Mouse (Mus musculus): ENCODE measurements around the gene Asic4. TPM values are rescaled to one million over a fixed set of nuclear protein-coding genes. Genes with fewer than 3 reads are reported as not detected.

Asic4 gene
- total RNA-seq, 1 experiment from 2014 or later: not detected

DNA sequence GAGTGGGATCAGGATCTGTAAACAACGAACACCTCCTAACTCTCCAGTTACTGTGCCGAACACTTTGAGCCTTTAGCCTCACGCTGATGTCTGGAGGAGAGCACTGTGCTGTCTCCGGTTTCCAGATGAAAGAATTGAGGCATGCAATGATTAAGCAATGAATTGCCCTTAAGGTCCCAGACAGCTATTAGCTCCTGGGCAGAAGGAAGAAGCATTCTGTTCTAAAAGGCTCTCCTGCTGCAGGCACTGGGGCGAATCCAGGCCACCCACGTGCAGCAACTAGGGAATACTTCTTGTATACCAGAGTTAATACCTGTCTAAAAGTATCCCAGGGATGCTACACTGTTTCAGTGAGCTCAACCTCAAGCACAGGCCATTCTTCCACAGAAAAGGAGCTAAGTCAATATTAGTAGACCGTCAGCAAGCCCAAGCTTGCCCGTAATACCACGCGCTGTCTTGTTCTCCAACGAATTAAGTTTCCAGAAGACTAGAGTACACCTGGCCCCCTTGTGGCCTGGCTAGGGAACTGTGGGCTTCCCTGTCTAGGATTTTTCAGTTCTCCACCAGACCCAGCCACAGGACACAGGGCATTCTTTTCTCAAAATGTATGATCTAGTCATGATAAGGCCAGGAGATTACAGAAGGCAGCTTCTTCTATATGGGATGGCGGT lies 44.8 kb downstream of the Asic4 start:
- peak; percentile 84 for ATAC-seq (replicated peaks; ENCODE audit: low read depth, poor library complexity, severe bottlenecking)

DNA sequence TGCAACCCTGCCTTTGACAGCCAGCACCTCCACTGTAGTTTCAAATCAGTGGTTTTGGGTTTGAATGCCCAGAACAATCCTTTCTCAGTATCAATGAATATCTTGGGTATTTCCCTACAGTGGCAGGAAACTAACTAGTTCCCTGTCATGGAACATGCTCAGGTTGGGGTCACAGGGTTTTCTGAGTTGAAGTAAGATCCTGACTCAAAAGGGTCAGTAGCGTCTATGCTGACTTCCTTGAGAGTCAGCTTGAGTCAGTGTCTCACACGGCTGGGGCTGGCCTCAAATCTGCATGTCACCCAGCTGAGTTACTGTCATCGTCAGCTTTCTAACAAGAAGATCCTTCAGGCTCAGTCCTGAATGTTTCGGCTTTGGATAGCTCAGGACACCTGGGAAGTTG lies 48.7 kb downstream of the Asic4 start:
- ATAC-seq (replicated peaks; ENCODE audit: low read depth, poor library complexity, severe bottlenecking): no peak

DNA sequence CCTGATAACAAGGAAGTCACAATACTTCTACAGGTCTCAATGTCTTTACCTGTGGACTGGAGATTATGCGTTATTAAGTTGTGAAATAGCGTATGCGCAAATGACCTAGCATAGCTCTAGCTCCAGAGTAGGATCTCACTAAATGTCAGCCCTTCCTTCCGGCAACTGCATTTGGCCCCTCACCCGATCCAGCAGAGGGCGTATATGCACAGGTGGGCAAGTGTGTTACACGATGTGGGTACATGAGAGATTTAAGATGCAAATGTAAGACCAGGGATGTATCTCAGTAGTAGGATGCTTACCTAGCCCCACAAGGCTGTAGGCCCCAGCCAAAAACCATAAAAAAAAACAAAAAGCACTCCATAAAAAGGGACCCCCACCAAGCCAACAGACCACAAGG lies 49.2 kb downstream of the Asic4 start:
- ATAC-seq (replicated peaks; ENCODE audit: low read depth, poor library complexity, severe bottlenecking): no peak

DNA sequence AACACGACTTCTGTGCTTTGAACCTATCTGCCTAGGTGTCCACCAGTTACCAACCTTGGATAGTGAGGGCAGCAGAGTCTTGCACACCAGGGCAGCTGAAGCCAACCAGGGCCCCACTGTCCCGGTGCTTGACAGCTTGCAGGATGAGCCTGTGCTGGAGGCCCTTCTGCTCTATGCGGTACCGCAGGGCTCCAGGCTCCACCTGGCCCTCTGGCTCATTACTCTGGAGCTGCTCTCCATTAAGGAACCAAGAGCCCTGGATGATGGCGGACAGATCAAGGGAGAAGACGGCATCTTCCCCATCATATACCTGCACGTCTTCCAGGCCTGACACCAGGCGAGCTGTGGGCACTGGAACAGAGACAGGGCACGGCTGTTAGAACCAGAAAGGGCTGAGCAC lies 51.7 kb downstream of the Asic4 start:
- ATAC-seq (replicated peaks; ENCODE audit: low read depth, poor library complexity, severe bottlenecking): no peak

DNA sequence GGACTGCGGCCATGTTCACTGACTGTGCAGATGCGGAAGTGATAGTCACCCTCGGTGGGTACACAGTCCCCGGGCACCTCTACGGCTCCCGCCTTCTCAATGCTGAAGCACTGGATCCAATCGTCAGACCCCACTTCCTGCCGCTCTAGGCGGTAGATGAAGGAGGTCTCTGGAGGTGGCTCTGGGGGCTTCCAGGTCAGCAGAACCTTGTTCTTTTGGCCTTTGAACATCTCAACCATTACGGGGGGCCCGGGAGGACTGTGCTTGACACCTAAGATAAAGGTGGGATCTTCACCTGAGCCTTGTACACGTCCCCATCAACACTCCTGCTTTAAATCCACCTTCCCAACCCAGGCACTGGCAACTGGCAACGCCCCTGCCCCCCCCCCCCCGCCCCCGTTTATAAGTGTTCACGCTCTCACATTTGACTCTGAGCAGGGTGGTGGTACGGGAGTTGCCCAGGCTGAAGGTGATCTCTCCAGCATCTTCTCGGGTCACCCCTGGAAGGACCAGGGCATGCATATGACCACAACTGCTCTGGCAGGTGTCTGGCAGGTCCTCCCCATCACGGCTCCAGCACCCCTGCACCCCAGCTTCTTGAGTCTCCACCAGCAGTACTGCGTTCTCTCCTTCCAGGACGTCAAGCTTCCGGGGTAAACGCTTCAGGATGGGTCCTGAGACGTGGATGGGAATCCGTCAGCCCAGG lies 52.9 kb downstream of the Asic4 start:
- no peak for ATAC-seq (replicated peaks; ENCODE audit: low read depth, poor library complexity, severe bottlenecking)

DNA sequence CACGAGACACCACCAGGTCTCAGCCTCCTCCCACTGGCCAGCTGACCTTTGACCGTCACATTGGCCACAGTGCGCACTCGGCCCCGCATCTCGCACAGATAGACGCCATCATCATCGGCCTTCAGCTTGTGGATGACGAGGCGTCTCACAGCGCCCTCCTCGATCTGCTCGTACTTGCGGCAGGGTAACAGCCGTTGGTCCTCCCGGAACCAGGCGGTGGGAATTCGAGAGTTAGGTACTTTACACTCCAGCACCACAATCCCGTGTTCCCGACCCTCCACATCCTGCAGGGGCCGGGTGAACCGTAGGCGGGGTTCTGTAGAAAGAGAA lies 53.4 kb downstream of the Asic4 start:
- ATAC-seq (replicated peaks; ENCODE audit: low read depth, poor library complexity, severe bottlenecking): no peak

DNA sequence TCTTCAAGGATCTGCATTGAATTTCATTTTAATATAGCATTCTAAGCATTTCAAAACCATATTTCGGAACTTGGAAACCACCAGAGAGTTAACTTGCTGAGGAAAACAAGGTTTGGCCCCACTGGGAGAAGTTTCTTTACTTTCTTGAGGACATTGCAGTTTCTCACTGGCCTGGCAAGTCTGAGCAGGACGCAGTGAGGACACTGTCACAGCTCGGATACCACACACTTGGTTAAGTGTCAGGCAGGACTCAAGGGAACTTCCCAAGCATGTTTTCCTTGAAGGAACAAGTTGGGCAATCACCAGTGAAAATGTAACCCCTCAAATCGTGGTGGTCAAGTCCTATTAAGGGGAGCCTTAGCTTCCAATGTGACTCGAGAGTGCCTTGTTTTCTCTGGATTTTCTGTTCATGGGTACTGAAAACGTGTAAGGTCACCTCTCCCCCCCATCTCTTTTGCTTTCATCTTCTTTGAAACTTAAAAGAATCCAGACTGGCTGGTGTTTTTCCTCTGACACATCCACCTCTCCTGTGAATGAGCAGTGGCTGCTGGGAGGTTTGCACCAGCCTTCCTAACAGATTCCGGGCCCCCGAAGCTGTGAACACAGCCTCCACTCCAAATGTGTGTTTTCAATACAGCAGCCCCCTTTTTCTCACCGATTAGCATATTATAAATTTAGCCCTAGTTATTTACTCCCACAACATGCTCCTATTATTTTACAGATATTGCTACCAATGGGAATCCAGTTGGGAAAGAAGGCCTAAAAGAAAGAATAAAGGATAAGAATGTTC lies 54.2 kb downstream of the Asic4 start:
- no peak for ATAC-seq (replicated peaks; ENCODE audit: low read depth, poor library complexity, severe bottlenecking)

DNA sequence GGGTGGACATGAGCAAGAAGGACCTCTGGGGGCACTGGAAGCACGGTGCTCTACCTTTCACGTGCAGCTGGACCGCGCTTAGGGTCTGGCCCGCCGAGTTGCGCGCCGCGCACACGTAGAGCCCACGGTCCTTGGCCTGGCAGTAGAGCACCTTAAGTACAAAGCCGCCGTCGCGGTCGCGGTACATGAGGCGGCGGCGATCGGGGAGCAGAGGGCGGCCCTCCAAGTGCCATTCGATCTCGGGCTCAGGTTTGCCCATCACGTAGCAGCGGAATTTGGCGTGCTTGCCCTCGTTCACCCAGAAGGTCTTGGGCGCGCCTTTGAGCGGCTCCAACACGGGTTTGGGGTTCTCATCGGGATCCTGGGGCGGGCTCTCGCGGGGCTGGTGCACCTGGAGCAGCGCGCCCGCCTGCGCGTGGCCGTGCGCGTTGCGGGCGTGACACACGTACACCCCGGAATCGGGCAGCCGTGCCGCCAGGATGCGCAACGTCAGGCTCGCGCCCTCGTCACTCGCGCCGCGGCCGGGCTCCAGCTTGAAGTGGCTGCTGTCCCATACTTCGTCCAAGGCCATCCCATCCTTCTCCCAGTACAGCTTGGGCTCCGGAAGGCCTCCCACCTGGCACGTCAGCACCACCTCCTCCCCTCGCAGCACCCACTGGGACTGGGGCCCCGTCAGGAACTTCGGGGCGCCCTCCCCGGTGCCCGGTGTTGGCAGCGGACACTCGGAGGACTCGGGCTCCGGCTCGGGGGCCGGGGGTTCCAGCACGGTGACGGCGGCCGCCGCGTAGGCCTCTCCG lies 55.1 kb downstream of the Asic4 start:
- ATAC-seq (replicated peaks; ENCODE audit: low read depth, poor library complexity, severe bottlenecking): peak; percentile 30; the same call in 1 of the 2 replicates

DNA sequence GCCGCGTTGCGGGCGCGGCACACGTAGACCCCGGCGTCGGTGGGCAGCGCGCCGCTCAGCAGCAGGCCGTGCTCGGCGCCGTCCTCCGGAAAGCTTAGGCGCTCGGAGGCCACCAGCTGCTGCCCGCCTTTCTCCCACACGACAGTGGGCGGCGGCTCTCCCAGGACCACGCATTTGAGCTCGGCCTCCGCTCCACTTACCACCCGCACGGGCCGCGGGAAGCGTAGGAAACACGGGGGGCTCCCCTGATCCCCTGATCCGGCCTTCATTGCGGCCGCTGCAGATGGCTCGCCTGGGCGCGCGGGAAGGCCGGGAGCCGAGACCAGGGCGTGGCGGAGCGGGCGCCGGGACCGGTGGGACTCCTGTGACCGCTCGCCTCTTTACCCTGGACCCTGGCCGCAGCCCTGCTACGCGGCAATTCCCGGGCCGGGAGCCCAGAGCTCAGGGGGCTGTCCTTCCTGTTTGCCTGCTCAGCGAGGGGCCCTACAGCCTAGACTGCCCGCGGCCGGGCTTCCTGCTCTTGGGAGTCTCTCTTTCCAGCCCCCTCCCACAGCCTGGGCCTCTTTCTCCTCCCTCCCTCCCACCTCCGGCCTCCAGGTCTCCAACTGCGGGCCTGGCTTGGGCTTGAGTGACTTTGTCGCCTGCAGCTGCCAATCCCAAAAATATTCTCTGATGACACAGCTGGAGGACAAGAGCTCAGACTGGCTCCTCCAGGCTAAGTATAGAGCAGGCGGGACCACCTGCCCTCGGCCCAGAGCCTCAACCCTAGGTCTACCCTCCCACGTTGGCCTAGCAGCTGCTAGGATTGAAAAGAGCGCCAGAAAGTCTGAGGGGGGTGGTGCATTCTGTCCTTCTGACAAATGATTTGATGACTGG lies 56.0 kb downstream of the Asic4 start, which contains the start of gene Obsl1:
TSS of gene Obsl1 (minus strand) at position 497 of the 876 bp plus-strand sequence.
- ATAC-seq (replicated peaks; ENCODE audit: low read depth, poor library complexity, severe bottlenecking): peak; percentile 42

DNA sequence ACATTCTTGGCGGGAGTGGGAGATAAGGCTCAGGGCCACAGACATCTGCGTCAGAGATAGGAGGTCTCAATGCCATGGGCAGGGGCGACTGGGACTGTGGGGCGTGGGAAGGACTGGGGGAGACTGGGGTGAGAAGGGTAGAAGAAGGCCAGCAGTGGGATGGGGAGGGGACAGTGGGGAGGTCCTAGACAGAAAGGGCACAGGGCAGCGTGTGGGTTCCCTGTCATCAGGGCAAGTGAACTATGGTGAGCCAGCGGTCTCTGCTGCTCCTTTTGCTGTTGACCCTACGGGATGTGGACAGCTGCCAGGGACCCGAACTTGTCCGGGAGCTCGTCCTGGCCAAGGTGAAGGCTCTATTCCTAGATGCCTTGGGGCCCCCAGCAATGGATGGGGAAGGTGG lies 56.8 kb downstream of the Asic4 start, which contains the start of gene Inha:
TSS of gene Inha (plus strand) at position 72 of the 400 bp plus-strand sequence.
- ATAC-seq (replicated peaks; ENCODE audit: low read depth, poor library complexity, severe bottlenecking): no peak

DNA sequence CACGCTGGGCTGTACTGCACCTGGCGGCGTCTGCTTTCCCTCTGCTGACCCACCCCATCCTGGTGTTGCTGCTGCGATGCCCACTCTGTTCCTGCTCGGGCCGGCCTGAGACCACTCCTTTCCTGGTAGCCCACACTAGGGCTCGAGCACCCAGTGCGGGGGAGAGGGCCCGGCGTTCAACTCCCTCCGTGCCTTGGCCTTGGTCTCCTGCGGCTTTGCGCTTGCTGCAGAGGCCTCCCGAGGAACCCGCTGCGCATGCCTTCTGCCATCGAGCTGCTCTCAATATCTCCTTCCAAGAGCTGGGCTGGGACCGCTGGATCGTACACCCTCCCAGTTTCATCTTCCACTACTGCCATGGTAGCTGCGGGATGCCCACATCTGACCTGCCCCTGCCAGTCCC lies 59.4 kb downstream of the Asic4 start:
- ATAC-seq (replicated peaks; ENCODE audit: low read depth, poor library complexity, severe bottlenecking): no peak

DNA sequence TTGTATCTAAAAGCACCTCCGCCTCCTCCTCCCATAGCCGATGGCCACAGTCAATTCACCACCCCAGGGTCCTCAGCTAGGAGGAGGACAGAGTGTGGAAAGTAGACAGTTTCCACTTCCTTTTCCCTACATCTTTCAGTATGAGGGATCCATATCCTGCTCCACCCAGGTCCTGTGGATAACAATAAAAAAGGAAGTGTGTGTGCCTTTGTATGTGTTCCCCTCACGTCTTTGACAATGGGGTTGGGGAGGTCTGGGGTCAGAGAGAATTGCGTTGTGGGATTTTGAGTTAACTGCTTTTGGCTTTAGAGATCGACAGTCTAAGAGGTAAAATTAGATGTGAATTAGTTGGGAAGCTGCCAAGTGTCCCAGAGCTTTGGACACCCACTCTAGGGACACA lies 59.9 kb downstream of the Asic4 start:
- ATAC-seq (replicated peaks; ENCODE audit: low read depth, poor library complexity, severe bottlenecking): no peak

DNA sequence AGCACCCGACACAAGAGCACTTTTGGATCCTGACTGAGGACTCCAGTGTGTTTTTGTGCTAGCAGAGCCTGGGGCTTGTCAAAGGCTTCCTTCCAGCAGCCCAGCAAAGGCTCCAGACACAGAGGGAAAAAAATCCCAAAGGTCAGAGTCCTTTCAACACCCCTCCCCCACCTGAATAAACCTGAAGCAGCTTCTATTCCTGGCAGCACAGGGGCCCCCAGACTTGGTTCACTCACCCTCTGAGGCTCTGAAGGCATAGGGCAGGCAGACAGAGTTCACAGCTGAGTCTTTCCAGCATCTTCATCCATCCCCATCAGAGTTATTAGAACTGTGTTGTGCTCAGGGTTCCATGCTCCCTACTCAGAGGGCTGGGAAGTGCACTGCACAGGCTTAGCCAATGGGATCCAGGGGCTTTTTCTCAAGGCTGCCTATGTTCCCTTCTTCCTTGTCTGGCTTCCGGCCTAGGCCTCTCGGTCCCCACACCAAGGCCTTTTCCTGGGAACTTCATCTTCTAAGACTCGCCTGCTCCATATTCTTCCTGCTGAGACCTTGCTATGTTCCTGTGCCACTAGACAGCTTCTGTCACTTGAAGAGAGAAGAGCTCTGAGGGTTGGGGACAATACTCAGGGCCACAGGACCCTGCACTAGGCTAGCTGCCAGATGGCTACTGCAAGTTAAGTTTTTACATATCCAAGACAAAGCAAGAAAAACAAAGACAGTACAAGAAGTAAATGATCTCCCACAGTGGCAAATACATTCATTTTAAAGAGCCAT lies 61.4 kb downstream of the Asic4 start:
- ATAC-seq (replicated peaks; ENCODE audit: low read depth, poor library complexity, severe bottlenecking): no peak

DNA sequence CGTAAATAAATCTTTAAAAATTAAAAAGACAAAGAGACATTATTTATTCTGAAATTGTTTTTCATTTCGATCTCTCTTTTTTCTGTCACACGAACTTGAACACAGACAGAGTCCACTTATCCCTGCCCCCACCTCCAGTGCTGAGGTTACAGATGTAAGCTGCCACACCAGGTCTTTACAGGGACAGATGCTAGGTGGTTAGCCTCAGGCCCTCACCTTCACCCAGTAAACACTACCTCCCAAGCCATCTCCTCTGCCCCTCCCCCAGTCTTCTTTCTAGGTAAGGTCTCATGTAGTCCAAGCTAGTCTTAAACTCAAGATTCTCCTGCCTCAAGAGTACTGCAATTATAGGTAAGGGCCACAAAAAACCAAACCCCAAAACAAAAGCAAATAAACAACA lies 62.3 kb downstream of the Asic4 start:
- ATAC-seq (replicated peaks; ENCODE audit: low read depth, poor library complexity, severe bottlenecking): no peak

DNA sequence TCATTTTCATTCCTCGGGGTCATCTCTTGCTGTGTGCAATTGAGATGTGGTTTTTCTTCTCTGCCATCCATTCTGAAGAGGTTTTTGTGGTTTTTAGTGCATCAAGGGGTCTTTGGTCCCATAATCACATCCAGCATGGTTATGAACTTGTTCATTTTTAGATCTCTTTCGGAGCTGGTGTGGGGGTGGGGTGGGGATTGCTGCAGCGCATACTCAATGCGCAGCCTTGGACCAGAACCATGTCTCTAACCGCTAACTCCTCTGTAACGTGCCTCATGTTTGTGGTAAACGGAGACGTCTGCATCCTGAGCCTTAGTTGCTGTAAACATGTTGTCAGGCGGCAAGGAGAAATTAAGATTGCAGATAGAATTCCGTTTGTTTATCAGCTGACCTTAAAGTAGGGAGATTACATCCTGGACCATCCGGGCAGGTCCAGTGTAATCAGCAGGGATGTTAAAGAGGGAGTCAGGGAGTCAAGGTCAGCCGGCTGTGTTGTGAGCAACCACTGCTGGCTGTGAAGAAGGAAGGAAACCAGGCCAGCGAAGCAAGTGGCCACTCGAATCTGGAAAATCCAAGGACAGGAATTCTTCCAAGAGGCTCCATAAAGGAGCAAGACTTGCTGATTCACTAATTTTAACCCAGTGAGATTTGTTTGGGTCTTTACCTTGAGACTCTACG lies 66.6 kb downstream of the Asic4 start:
- ATAC-seq (replicated peaks; ENCODE audit: low read depth, poor library complexity, severe bottlenecking): no peak

DNA sequence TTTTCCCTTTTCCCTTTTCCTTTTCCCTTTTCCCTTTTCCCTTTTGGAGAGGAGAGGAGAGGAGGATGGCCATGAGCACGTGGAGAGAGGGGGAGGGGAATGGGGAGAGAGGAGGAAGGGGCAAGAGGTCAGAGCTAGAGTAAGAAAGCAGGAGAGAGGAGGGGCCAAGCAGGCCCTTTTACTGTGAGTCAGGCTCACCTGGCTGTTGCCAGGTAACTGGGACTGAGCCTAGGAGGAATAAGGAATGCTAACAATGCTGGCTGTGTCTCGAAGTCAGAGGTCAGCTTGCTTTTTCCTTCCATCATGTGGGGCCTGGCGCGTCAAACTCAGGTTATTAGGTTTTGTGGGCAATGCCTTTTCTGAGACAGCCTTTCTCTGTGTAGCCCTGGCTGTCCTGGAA lies 67.7 kb downstream of the Asic4 start:
- no peak for ATAC-seq (replicated peaks; ENCODE audit: low read depth, poor library complexity, severe bottlenecking)

DNA sequence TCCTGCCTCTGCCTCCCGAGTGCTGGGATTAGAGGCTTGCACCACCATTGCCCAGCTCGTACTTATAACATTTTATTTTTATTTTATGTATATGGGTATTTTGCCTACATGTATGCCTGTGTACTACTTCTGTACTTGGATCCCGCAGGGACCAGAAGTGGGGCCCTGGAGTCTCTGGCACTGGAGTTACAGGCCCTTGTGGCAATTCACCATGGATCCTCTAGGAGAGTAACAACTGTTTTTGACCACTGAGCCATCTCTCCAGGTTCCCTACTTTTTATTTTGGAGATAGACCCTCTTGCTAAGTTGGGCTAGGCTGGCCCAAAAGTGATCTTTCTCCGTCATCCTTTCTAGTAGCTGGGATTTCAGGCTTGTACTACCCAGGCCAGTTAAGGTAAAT lies 68.2 kb downstream of the Asic4 start:
- ATAC-seq (replicated peaks; ENCODE audit: low read depth, poor library complexity, severe bottlenecking): no peak

DNA sequence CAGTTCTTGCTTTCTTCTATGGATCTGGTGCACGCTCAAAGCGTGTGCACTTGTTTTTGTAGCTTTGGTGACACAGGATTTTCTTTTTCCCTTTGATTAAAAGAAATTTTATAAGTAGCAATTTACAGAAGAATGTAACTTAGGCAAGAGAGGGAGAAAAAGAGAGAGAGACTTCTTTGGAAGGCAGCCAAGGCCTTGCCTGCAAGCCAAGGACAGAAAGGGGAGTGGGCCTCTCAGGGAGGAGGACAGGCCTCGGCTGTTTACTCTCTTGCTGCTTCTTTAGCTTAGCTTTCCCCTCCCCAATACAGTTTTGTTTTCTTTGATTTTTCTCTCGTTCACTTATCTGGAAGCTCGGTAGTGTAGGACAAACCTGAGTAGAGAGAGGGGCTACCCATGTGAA lies 69.3 kb downstream of the Asic4 start:
- no peak for ATAC-seq (replicated peaks; ENCODE audit: low read depth, poor library complexity, severe bottlenecking)

All from common myeloid progenitor, adult 5-6 weeks (primary cell).